Mouse (Mus musculus) thymus, adult 2 months (tissue): ENCODE results near the gene Sqstm1.

Source experiments
- CTCF ChIP-seq: fragments of 200-500 bp; IDR thresholded peaks from 2 replicates; pipeline ENCODE4 v1.5.1; 2012; ENCODE audit warnings: mild to moderate bottlenecking, control low read depth, low read length, moderate library complexity, borderline replicate concordance; ENCODE audit not compliant: control insufficient read depth, poor library complexity, insufficient read depth; ENCODE audit errors: extremely low read depth
- POLR2A ChIP-seq: fragments of 200-500 bp; IDR thresholded peaks from 2 replicates; pipeline ENCODE4 v1.6.1; 2012; ENCODE audit warnings: mild to moderate bottlenecking, low read length, control low read depth, moderate library complexity; ENCODE audit not compliant: control insufficient read depth, poor library complexity, insufficient read depth; ENCODE audit errors: extremely low read depth

DNA sequence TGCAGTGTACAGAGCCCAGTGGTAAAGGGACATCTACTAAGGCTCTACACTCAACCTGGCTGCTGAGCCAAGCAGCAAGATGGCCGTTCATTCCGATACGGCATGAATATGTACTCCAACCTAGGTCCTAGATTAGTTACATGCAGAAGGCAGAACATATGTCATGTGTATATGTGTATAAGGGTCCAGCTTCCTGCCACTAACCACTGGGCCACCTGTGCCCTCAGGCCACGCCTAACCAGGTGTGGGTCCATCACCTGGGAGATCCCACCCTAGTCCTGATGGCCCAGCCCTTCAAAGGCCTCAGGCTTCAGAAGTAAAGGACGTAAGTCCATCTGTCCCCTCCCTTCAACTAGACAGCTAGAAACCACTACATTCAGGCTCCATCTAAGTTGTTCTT is 2.6 kb downstream of the Sqstm1 start:
- TF ChIP-seq CTCF, result no peak
- no peak for TF ChIP-seq POLR2A
